Mouse (Mus musculus) embryonic stem cell, embryonic (primary cell): ENCODE data around the gene Megf8.

ENCODE experiments used
- CTCF ChIA-PET, 4 experiments: fragments of 300-600 bp in 2 of 4; fragments of 350-600 bp in 2 of 4; sonication (Branson Sonifier 250); formaldehyde crosslinking; loops; one replicate each; lab custom pipeline; 2022; ENCODE audit warnings: inconsistent platforms in 2 of 4; lab: Charles Lee
- POLR2A ChIA-PET, 4 experiments: fragments of 300-600 bp in 2 of 4; fragments of 350-600 bp in 2 of 4; sonication (Branson Sonifier 250); formaldehyde crosslinking; loops; one replicate each; lab custom pipeline; 2022; ENCODE audit warnings: antibody characterized with exemption in 4 of 4, inconsistent platforms in 1 of 4; lab: Charles Lee

Gene Megf8

GRCm38 (mm10) chr7:25284766-25285165 lies 32.2 kb upstream of the Megf8 start:
- ChIA-PET CTCF (interaction anchor here in 1 of 4 experiments (0.8 kb wide), 1 partner anchor 13 kb away, joined by 3 read pairs; the partner anchor contains the start of gene Pafah1b3), POLR2A (interaction anchor here in 3 of 4 experiments (0.6 to 3.2 kb wide), 6 partner anchors 13 to 181 kb away, joined by 3 to 18 read pairs (median 3); partner anchors contain the start of genes Cic (in 1 of the 3) and Pafah1b3 (in 1 of the 3))

- ChIA-PET CTCF (interaction anchor here in 1 of 4 experiments (0.8 kb wide), 1 partner anchor 12 kb away, joined by 3 read pairs; the partner anchor contains the start of gene Pafah1b3), POLR2A (interaction anchor here in 3 of 4 experiments (0.8 to 2.3 kb wide), 7 partner anchors 8 to 47 kb away, joined by 3 to 7 read pairs (median 4); partner anchors contain the start of genes Cic (in 1 of the 3) and Tmem145 (in 1 of the 3))
Measured at GRCm38 (mm10) chr7:25285511-25286238, 31.3 kb upstream of the Megf8 start.

- ChIA-PET POLR2A (interaction anchor here in 3 of 4 experiments (0.6 to 2.3 kb wide), 15 partner anchors 9 to 99 kb away, joined by 3 to 8 read pairs (median 3); partner anchors contain the start of genes Pafah1b3 (in 2 of the 3), Cic (in 1 of the 3), Tmem145 (in 1 of the 3) and Zfp526 (in 1 of the 3)), CTCF (interaction anchor here (0.5 to 1.3 kb wide), 7 partner anchors 11 to 50 kb away, joined by 3 to 5 read pairs (median 3); partner anchors contain the start of genes Pafah1b3 (in 2 of the 4) and Megf8 (in 1 of the 4))
Measured at GRCm38 (mm10) chr7:25286989-25287388, 30.0 kb upstream of the Megf8 start.

GRCm38 (mm10) chr7:25288011-25288410 lies 29.0 kb upstream of the Megf8 start:
- ChIA-PET CTCF (interaction anchor here in 1 of 4 experiments (1.3 kb wide), 1 partner anchor 10 kb away, joined by 3 read pairs; the partner anchor contains the start of gene Pafah1b3), POLR2A (interaction anchor here (0.7 to 2.2 kb wide), 7 partner anchors 10 to 42 kb away, joined by 3 to 8 read pairs (median 3); partner anchors contain the start of genes Cic (in 1 of the 4) and Pafah1b3 (in 1 of the 4))

GRCm38 (mm10) chr7:25288721-25289120 lies 28.2 kb upstream of the Megf8 start:
- POLR2A ChIA-PET = interaction anchor here in 3 of 4 experiments (0.9 to 1.4 kb wide), 4 partner anchors 9 to 21 kb away, joined by 3 read pairs; partner anchors contain the start of gene Cic (in 1 of the 3)

GRCm38 (mm10) chr7:25289925-25290324 lies 27.0 kb upstream of the Megf8 start:
- ChIA-PET POLR2A (interaction anchor here in 3 of 4 experiments (0.5 to 1.4 kb wide), 8 partner anchors 12 to 240 kb away, joined by 3 to 5 read pairs (median 3); partner anchors contain the start of gene Prr19 (in 1 of the 3)), CTCF (interaction anchor here in 1 of 4 experiments (1.3 kb wide), 2 partner anchors 43 to 113 kb away, joined by 4 to 5 read pairs; no protein-coding TSS in a partner anchor)

More at GRCm38 (mm10) chr7:25288721-25289120, 28.2 kb upstream of the Megf8 start:
- CTCF ChIA-PET = interaction anchor here in 1 of 4 experiments (0.7 to 1.2 kb wide), 2 partner anchors 9 to 18 kb away, joined by 3 to 4 read pairs; partner anchors contain the start of gene Pafah1b3

GRCm38 (mm10) chr7:25290463-25290862 lies 26.5 kb upstream of the Megf8 start:
- CTCF ChIA-PET = interaction anchor here in 2 of 4 experiments (0.6 to 1.7 kb wide), 5 partner anchors 26 to 196 kb away, joined by 3 to 7 read pairs (median 5); partner anchors contain the start of gene Megf8 (in 2 of the 2)
- POLR2A ChIA-PET = interaction anchor here in 3 of 4 experiments (0.5 to 1.8 kb wide), 18 partner anchors 9 to 399 kb away, joined by 3 to 8 read pairs (median 4); partner anchors contain the start of genes Gsk3a (in 1 of the 3), Prr19 (in 1 of the 3) and Tmem145 (in 1 of the 3)

- ChIA-PET POLR2A (interaction anchor here in 3 of 4 experiments (0.6 to 1.8 kb wide), 26 partner anchors 8 to 400 kb away, joined by 3 to 8 read pairs (median 3); partner anchors contain the start of genes Tmem145 (in 2 of the 3), Gsk3a (in 1 of the 3), Megf8 (in 1 of the 3) and Prr19 (in 1 of the 3)), CTCF (interaction anchor here in 3 of 4 experiments (0.6 to 1.7 kb wide), 6 partner anchors 25 to 564 kb away, joined by 3 to 7 read pairs (median 4); partner anchors contain the start of gene Megf8 (in 2 of the 3))
Measured at GRCm38 (mm10) chr7:25290911-25291310, 26.1 kb upstream of the Megf8 start.

- ChIA-PET CTCF (interaction anchor here in 1 of 4 experiments (1.7 kb wide), 1 partner anchor 24 kb away, joined by 7 read pairs; the partner anchor contains the start of gene Megf8), POLR2A (interaction anchor here (0.6 to 1.9 kb wide), 16 partner anchors 9 to 171 kb away, joined by 3 to 8 read pairs (median 3); partner anchors contain the start of genes Tmem145 (in 2 of the 4), Gsk3a (in 1 of the 4) and Prr19 (in 1 of the 4))
Measured at GRCm38 (mm10) chr7:25292107-25292506, 24.9 kb upstream of the Megf8 start.

- POLR2A ChIA-PET = interaction anchor here in 3 of 4 experiments (0.5 to 1.9 kb wide), 6 partner anchors 13 to 665 kb away, joined by 3 to 6 read pairs (median 4); partner anchors contain the start of genes Gsk3a (in 1 of the 3) and Tmem145 (in 1 of the 3)
- CTCF ChIA-PET = interaction anchor here in 1 of 4 experiments (0.7 kb wide), 1 partner anchor 10 kb away, joined by 3 read pairs; no protein-coding TSS in a partner anchor
Measured at GRCm38 (mm10) chr7:25293191-25293739, 23.7 kb upstream of the Megf8 start.

GRCm38 (mm10) chr7:25294495-25294894 lies 22.5 kb upstream of the Megf8 start:
- POLR2A ChIA-PET = interaction anchor here in 1 of 4 experiments (0.7 kb wide), 1 partner anchor 11 kb away, joined by 4 read pairs; no protein-coding TSS in a partner anchor
- CTCF ChIA-PET = no interaction called here

- POLR2A ChIA-PET = interaction anchor here in 2 of 4 experiments (1.0 to 3.0 kb wide), 6 partner anchors 9 to 58 kb away, joined by 3 to 13 read pairs (median 4); partner anchors contain the start of gene Gsk3a (in 1 of the 2)
- CTCF ChIA-PET = no interaction called here
Measured at GRCm38 (mm10) chr7:25294960-25295722, 21.8 kb upstream of the Megf8 start.

- ChIA-PET POLR2A (interaction anchor here in 3 of 4 experiments (0.6 to 3.3 kb wide), 25 partner anchors 9 to 446 kb away, joined by 3 to 30 read pairs (median 7); partner anchors contain the start of genes Cic (in 3 of the 3), Megf8 (in 3 of the 3), Zfp526 (in 2 of the 3) and Dedd2 (in 1 of the 3)), CTCF (interaction anchor here in 1 of 4 experiments (1.0 to 2.6 kb wide), 9 partner anchors 9 to 202 kb away, joined by 3 to 30 read pairs (median 6); partner anchors contain the start of genes Megf8, Tmem145 and Zfp526)
Measured at GRCm38 (mm10) chr7:25296945-25297453, 20.0 kb upstream of the Megf8 start.

GRCm38 (mm10) chr7:25297454-25298325 lies 19.3 kb upstream of the Megf8 start, which contains the start of gene Pafah1b3:
Gene Pafah1b3, minus strand, starts transcription at chr7:25297986.
- POLR2A ChIA-PET = interaction anchor here (0.6 to 3.3 kb wide), 79 partner anchors 9 to 447 kb away, joined by 3 to 30 read pairs (median 4); partner anchors contain the start of genes Cic (in 3 of the 4), Megf8 (in 3 of the 4), Tmem145 (in 3 of the 4) and Gsk3a (in 2 of the 4)
- CTCF ChIA-PET = interaction anchor here in 3 of 4 experiments (0.5 to 2.6 kb wide), 37 partner anchors 8 to 1129 kb away, joined by 3 to 30 read pairs (median 4); partner anchors contain the start of genes Megf8 (in 2 of the 3), Zfp526 (in 2 of the 3), Dedd2 (in 1 of the 3) and Pou2f2 (in 1 of the 3)
